Mouse (Mus musculus) hindbrain, postnatal 0 days (tissue): ENCODE results near the gene Rcan2. TPM values are rescaled to one million over a fixed set of nuclear protein-coding genes. Genes with fewer than 3 reads are reported as not detected.
"Not testable (repeated sequence)": the region's sequence is repeated elsewhere in the genome, so short reads cannot be mapped to it uniquely, and the experiment has no call there.

Source experiments
- ATAC-seq: fragments of 200-750 bp; cut with Nextera tagmentation; 2 replicates; pipeline ENCODE4 v1.8.0; 2017; ENCODE audit warnings: mild to moderate bottlenecking, moderate TSS enrichment, moderate library complexity
- DNase-seq: peaks from one replicate; pipeline ENCODE4 v3.0.0-alpha.2; 2015; ENCODE audit warnings: low spot score
- H3K27ac ChIP-seq: fragments of 300-500 bp; sonication (generic); 2 replicates; pipeline ENCODE4 v1.5.1; 2014; ENCODE audit warnings: mild to moderate bottlenecking
- H3K27me3 ChIP-seq: fragments of 300-500 bp; sonication (generic); 2 replicates; pipeline ENCODE4 v1.6.1; 2014; ENCODE audit warnings: low read length, mixed read lengths; ENCODE audit not compliant: insufficient read depth
- H3K36me3 ChIP-seq: fragments of 300-500 bp; sonication (generic); 2 replicates; pipeline ENCODE4 v1.6.1; 2014; ENCODE audit warnings: low read length, mixed read lengths; ENCODE audit not compliant: insufficient read depth
- H3K4me1 ChIP-seq: fragments of 300-500 bp; sonication (generic); 2 replicates; pipeline ENCODE4 v1.6.1; 2014; ENCODE audit warnings: antibody characterized with exemption, low read length, mixed read lengths; ENCODE audit not compliant: insufficient read depth
- H3K4me2 ChIP-seq: fragments of 300-500 bp; sonication (generic); 2 replicates; pipeline ENCODE4 v1.6.1; 2014; ENCODE audit warnings: low read depth, mild to moderate bottlenecking, low read length, moderate library complexity, mixed read lengths
- H3K4me3 ChIP-seq: fragments of 300-500 bp; sonication (generic); 2 replicates; pipeline ENCODE4 v1.5.1; 2014; ENCODE audit warnings: low read length
- H3K9ac ChIP-seq: fragments of 300-500 bp; sonication (generic); replicated peaks from 2 replicates; pipeline ENCODE4 v1.6.1; 2014; ENCODE audit warnings: mild to moderate bottlenecking, low read length, moderate library complexity, mixed read lengths
- H3K9me3 ChIP-seq: fragments of 300-500 bp; sonication (generic); 2 replicates; pipeline ENCODE4 v1.6.1; 2016; ENCODE audit warnings: low read length, mixed read lengths
- CTCF ChIP-seq: IDR thresholded peaks from 2 replicates; pipeline ENCODE4 v1.5.1; 2016; ENCODE audit warnings: antibody characterized with exemption, control low read depth, low read depth
- WGBS: fragments of 180-500 bp; shearing (Covaris S2); extraction: QIAGEN DNeasy Blood & Tissue Kit; methylation state at CpG from one replicate; pipeline ENCODE4 v1.1.7; 2014; 5-methylcytosine and 5-hydroxymethylcytosine counted together
- polyA plus RNA-seq: library from polyadenylated mRNA; unstranded; fragments of >200 nt; fragmentation: Nextera tagmentation; extraction: Ambion mirVana; gene quantifications from 2 replicates; pipeline ENCODE4 v1.2.1, GENCODE M21; 2015
- total RNA-seq: library from RNA; depleted of rRNA; stranded (reverse); fragments of >200 nt; gene quantifications from 2 replicates; pipeline ENCODE4 v1.2.3, GENCODE M21; 2014

Gene Rcan2
- total and polyA plus RNA-seq, 2 experiments from 2014 or later = 102 to 124 TPM

- ATAC-seq (no peak), DNase-seq (no peak)
- Histone ChIP-seq H3K27ac (no peak overlapping the region), H3K9ac (no peak overlapping the region), H3K4me1 (no peaks in the 10 kb centered on the region), H3K4me3 (no peak overlapping the region), H3K27me3 (no peaks in the 10 kb centered on the region), H3K9me3 (no peaks in the 10 kb centered on the region), H3K4me2 (no peak overlapping the region), H3K36me3 (no peaks in the 10 kb centered on the region)
- no peak for TF ChIP-seq CTCF
- 68% methylated on average over 2 of the region's 2 CpGs for WGBS
These were observed 21.5 kb downstream of the Rcan2 start for GRCm38 (mm10) chr17:43822630-43823029.

- Histone ChIP-seq H3K4me3 (no peak overlapping the region), H3K4me1 (no peaks in the 10 kb centered on the region), H3K9ac (no peak overlapping the region), H3K27ac (no peak overlapping the region), H3K36me3 (no peaks in the 10 kb centered on the region), H3K4me2 (no peak overlapping the region), H3K27me3 (no peaks in the 10 kb centered on the region), H3K9me3 (no peaks in the 10 kb centered on the region)
- no peak for DNase-seq
- ATAC-seq = no peak
- WGBS = 81% methylated on average over 10 of the region's 10 CpGs
- no peak for TF ChIP-seq CTCF
These were observed 23.7 kb downstream of the Rcan2 start for GRCm38 (mm10) chr17:43824781-43825410.

GRCm38 (mm10) chr17:43825411-43825785, 24.2 kb downstream of the Rcan2 start:
- 88% methylated on average over 1 of the region's 1 CpGs for WGBS
- H3K4me2 ChIP-seq, H3K4me3 ChIP-seq, H3K9ac ChIP-seq, ATAC-seq, H3K36me3 ChIP-seq, DNase-seq, H3K4me1 ChIP-seq, H3K9me3 ChIP-seq, H3K27me3 ChIP-seq, H3K27ac ChIP-seq: not testable (repeated sequence)

- Histone ChIP-seq H3K27ac (no peak overlapping the region), H3K4me3 (no peak overlapping the region), H3K4me2 (no peak overlapping the region), H3K36me3 (no peaks in the 10 kb centered on the region), H3K9ac (no peak overlapping the region), H3K27me3 (no peaks in the 10 kb centered on the region), H3K4me1 (no peaks in the 10 kb centered on the region), H3K9me3 (no peaks in the 10 kb centered on the region)
- ATAC-seq (no peak), DNase-seq (no peak)
- TF ChIP-seq CTCF = no peak
- 46% methylated on average over 3 of the region's 3 CpGs for WGBS
These were observed 26.1 kb downstream of the Rcan2 start for GRCm38 (mm10) chr17:43827261-43827660.

- DNase-seq = no peak
- 75% methylated on average over 15 of the region's 15 CpGs for WGBS
- Histone ChIP-seq H3K4me2 (no peak overlapping the region), H3K36me3 (no peaks in the 10 kb centered on the region), H3K27me3 (no peaks in the 10 kb centered on the region), H3K27ac (no peak overlapping the region), H3K9me3 (no peaks in the 10 kb centered on the region), H3K4me3 (no peak overlapping the region), H3K9ac (no peak overlapping the region), H3K4me1 (no peaks in the 10 kb centered on the region)
- no peak for ATAC-seq
- TF ChIP-seq CTCF = no peak
These were observed 31.4 kb downstream of the Rcan2 start for GRCm38 (mm10) chr17:43832401-43833124.

GRCm38 (mm10) chr17:43840208-43840607, 39.1 kb downstream of the Rcan2 start:
- no peaks in the 10 kb centered on the region for H3K9me3 ChIP-seq
- no peak for TF ChIP-seq CTCF
- no peaks in the 10 kb centered on the region for H3K36me3 ChIP-seq
- H3K4me2 ChIP-seq = no peak overlapping the region
- H3K27ac ChIP-seq = no peak overlapping the region
- ATAC-seq (no peak), DNase-seq (no peak)
- H3K9ac ChIP-seq = no peak overlapping the region
- no peaks in the 10 kb centered on the region for H3K4me1 ChIP-seq
- 88% methylated on average over 9 of the region's 9 CpGs for WGBS
- H3K4me3 ChIP-seq = no peak overlapping the region
- H3K27me3 ChIP-seq = no peaks in the 10 kb centered on the region

GRCm38 (mm10) chr17:43846714-43847113, 45.6 kb downstream of the Rcan2 start:
- DNase-seq (no peak), ATAC-seq (no peak)
- no peak overlapping the region for H3K4me2 ChIP-seq
- H3K4me1 ChIP-seq = no peaks in the 10 kb centered on the region
- WGBS = 67% methylated on average over 2 of the region's 2 CpGs
- no peak overlapping the region for H3K4me3 ChIP-seq
- H3K9me3 ChIP-seq = no peaks in the 10 kb centered on the region
- no peaks in the 10 kb centered on the region for H3K36me3 ChIP-seq
- H3K27me3 ChIP-seq = no peaks in the 10 kb centered on the region
- no peak overlapping the region for H3K27ac ChIP-seq
- no peak overlapping the region for H3K9ac ChIP-seq
- TF ChIP-seq CTCF = no peak
